Mouse (Mus musculus) urinary bladder, postnatal 14 days (tissue): Measurements from ENCODE around the gene Calca.
"Not testable (repeated sequence)": the region's sequence is repeated elsewhere in the genome, so short reads cannot be mapped to it uniquely, and the experiment has no call there.

Experiments
- DNase-seq: peaks from one replicate; pipeline ENCODE4 v3.0.0; 2021; ENCODE audit warnings: low spot score

Gene Calca

DNA sequence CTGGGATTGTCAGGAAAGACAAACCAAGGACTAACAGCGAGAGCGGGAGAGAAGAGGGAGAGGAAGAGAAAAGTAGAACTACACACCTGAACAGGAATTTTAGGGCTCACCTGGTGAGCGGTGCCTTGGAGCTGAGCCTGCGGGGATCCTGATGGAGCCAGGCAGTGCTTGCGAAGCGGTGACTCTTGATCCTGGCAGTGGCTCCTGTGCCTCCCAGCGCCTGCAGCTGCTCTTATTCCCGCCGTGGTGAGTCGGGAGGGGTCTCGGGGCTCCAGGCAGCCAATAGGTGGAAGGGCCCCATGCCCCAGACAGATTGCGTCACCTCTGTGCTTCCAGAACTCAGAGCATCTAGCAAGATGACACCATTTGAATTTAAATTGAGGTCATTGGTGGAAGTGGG, at the start of gene Calca:
Gene Calca, minus strand, starts transcription at position 256 of the 400 bp plus-strand sequence.
- no peak for DNase-seq

DNA sequence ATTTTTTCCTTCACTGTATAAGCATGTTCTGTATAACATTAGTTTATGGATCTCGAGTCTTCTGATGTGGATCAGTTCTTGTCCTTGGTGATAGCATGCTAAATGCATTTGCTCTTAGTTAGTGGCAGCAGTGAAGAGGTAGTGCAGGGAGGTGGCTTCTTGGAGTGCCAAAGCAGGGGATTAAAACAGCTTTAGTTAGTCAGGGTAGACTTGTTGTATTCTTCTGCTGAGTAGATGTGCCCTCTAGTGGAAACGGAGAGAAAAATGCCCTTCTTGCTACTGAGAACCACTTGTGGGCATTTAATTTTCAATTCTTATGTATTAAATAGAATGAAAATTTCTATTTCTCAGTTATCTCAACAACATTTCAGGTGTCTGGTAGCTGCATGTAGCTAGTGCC, 36.5 kb upstream of the Calca start:
- DNase-seq: no peak

DNA sequence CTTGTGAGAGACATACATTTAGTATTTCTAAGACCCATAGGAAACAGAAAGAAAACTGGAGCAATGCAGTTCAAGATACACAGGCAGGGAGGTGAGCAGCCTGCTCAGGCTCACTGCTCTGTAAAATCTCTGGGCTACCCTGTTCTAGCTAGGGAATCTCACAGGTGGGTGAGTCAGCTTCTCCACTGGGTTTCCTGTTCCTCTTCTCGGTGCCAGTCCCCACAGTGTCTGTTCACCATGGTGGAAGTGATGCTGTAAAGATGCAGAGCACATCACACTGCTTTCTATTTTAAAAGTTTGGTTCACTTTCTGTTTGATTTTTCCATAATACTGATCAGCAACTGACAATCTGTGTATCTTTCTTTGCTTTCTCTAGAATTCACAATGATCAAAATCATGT, 35.2 kb upstream of the Calca start:
- DNase-seq: no peak

DNA sequence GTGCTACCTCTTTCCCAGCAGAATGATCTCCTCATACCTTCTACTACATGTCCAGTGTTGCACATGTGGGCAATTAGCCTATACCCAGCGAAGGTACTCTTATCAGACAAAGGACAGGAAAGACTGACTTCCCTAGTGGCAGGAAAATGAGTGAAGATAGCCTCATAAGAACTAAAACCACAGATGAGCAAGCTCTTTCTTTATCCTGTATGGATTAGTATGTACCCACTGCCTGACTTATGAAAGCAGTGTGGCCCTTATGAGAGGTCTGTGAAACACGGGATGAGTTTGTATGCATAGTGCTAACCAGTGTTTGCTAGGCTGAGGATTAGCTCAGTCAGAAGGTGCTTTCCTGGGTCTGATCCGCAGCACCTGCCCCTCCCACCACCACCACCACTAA, 13.6 kb upstream of the Calca start:
- no peak for DNase-seq

DNA sequence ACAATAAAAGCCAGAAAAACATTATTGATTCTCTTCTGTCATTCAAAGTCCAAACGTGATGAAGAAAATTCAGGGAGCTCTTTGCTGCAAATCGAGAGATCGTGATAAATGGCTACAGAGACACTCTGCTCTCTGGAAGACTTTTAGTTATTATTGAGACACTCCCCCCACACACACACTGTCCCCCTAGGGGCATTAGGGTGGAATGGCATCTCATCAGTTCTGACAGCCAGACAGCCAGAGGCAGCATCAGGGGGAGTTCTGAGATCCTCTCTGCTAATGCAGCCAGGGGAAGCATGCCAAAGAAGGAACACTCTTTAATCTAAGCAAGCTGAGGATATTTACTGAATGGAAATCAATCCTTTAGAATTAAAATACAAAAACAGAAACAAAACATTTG, 12.6 kb upstream of the Calca start:
- DNase-seq: no peak

DNA sequence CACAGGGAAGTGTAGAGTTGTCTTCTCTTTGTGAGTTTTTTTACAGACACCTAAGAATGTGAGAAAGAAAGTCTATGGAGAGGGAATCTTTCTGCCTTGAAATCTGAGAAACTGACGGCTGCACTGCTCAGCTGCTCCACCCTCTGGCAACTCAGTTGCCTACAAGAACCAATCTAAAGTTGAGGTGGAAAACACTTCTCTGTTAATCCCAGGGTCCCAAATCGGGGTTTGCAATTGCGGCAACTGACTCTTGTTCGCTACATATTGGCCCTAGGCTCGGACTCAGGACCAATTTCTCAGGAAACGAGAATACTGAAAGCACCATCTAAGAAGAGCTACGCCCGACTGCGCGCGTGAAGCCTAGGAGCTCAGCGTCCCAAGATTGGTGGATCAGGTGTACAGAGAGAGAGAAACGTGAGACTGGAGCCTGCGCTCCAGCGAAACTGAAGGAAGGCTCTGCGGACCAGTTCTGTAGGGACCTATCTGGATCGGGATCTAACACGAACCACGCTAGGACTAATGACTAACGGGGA, 522 bp downstream of the Calca start:
- DNase-seq: peak; percentile 18

DNA sequence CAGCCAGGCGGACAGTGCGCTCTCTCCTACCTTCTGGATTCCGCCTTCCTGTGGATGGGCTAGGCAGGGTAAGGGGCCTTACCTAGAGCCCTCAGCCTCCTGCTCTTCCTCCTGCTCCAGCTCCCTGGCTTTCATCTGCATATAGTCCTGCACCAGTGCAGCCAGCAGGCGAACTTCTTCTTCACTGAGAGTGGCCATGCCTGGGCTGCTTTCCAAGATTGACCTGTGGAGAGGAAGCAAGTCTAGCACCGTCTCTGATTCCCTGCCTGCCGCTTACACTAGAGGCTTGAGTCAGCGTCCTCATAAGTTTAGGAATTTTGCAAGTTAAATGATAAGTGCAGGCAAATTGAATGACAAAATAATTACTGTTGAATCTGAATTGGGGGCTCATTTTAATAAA, 1.8 kb downstream of the Calca start:
- no peak for DNase-seq

DNA sequence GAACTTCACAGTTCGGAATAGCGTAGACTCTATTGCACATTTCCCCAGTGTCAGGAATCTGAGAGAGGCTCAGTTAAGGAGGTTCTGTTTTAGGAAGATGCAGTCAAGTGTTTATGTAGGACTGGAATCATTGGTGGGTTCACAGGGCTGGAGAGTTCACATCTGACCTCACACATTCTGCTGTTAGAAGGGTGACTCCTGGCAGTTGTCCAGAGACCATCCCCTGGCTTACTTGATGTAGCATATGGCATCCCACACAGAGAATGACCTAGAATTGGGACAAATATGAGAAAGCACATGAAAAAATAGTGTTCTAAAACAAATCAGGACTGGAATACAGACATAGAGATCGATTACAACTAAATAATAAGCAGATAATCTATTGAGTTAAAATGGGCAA, 10.2 kb downstream of the Calca start:
- no peak for DNase-seq

DNA sequence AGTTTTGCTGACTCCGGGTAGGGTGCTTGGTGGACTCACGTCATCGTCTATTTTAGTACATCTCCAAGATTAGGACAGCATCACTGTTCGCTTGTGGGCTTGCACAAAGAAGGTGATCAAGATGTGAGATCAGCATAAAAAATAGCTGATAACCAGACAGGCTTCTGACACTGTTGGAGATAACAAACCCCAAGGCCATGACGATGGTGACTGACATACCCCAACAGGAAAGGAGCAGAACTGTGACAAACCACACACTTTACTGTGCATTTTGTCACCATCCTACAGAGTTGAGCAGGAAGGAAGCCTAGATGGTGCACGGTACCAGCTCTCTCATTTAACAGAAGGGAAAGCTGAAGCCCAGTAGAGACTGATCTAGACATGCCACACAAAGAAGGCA, 19.4 kb downstream of the Calca start:
- DNase-seq: no peak

DNA sequence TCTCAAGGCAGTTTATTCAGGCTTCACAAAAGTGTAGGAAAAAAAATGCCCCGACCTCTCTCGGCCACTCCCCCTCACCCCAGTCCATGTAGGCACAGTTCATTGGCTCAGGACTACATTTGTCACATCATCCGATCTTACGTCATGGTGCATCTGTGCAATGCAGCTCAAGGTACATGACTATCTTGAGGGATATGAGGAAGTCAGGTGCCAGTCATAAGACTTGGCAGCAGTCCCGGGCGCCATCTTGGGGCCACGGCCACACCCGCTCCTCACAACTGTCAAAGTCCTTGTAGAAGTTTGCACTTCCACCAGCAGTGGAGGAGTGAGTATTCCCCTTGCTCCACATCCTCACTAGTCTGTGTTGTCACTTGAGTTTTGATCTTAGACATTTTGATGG, 41.8 kb downstream of the Calca start:
- not testable (repeated sequence) for DNase-seq

DNA sequence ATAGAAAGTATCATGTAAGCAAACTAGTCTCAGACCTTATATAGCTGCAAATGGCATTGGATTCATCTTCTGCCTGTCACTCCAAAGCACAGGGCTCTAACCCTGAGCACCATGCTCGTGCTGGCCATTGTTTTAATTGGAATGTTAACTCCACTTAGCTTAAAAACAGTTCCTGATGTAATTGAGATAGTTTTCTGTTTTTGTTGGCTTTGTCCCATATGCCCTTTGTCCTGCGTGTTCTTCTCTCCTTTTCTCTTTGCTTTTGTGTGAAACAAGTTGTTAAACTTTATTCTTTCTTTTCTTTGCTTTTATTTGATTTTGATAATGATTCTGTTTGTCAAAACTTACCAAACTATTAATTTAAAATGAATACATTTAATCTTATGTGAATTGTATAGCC, 53.7 kb downstream of the Calca start:
- DNase-seq: no peak
